Mouse (Mus musculus): ENCODE results near the gene Prdx6. TPM values are rescaled to one million over a fixed set of nuclear protein-coding genes. Genes with fewer than 3 reads are reported as not detected.

Gene Prdx6
- total RNA-seq, 2 experiments from 2014 or later, result 321 to 335 TPM

DNA sequence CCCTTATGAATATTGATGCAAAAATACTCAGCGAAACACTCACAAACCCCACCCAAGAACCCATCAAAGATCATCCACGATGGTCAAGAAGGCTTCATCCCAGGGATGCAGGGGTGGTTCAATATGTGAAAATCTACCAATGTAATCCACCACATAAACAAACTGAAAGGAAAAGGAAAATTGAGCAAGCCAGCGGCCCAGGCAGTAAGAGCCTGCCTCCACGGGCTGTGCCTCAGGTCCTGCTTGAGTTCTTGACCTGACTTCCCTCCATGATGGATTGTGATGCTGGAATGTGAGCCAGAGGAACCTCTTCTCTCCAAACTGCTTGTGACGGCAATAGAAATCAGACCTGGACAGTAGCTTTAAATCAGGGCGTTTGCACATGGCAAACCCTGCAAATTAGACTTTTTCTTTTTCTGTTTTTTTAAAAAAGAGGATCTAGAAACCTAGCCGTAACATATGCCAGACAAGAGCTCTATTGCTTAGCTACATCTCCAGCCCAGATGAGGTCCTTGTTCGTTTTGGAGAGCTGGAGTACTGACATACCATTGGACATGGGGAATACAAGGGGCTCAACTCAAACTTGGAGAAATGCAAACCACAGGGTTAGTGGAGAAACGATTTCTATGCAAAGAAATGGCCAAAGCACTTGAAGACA lies 60.6 kb downstream of the Prdx6 start:
- intact Hi-C loops (cut with DNase I), result loop anchor here (10.0 kb wide), 2 partner anchors 226 to 446 kb away; no protein-coding TSS in a partner anchor
- no peak for DNase-seq (ENCODE audit: low spot score in 2 of 2)

Other genes with a start within 250 kb of the Prdx6 start
- gene Zbtb37, start 216.4 kb downstream of the Prdx6 start, total RNA-seq (2021), result 10 to 100 TPM; 17.6 to 18.2 TPM
- 10 to 100 TPM; 23.4 to 26.1 TPM for gene Dars2, start 180.6 kb downstream of the Prdx6 start, total RNA-seq (2021)
- gene Cenpl, start 180.5 kb downstream of the Prdx6 start, total RNA-seq (2021), result 1 to 10 TPM; 1.2 to 1.8 TPM
- 10 to 100 TPM; 15.3 to 16.9 TPM for gene Klhl20, start 119.7 kb downstream of the Prdx6 start, total RNA-seq (2021)
- 10 to 100 TPM; 51.6 to 57.1 TPM for gene Ankrd45, start 108.5 kb downstream of the Prdx6 start, total RNA-seq (2021)
- gene Tex50, start 91.9 kb downstream of the Prdx6 start, total RNA-seq (2021), result not detected
- not detected for gene Tnfsf4, start 144.2 kb upstream of the Prdx6 start, total RNA-seq (2021)
- gene Tnfsf18, start 243.4 kb upstream of the Prdx6 start, total RNA-seq (2021), result not detected

Measured in left cerebral cortex, postnatal 25 days (tissue).